In genomic region chr7:4844917-4845309, GRCm38 (mm10) we compare ENCODE assay signal across 8 mouse cellular contexts. TPM values are rescaled to one million over a fixed set of nuclear protein-coding genes. Genes with fewer than 3 reads are reported as not detected.
DNase-seq lines count a peak whose midpoint lies in the region; ATAC-seq lines count a peak whose summit lies in the region.

No protein-coding gene starts in this region.

- H3K27ac ChIP-seq in forebrain, embryonic 10.5 days = peak overlapping the region; percentile 63; the same call in 1 of the 2 replicates
- H3K27ac ChIP-seq in hindbrain, embryonic 16.5 days (ENCODE audit: low read depth, low read length) = peak overlapping the region; percentile 86
- no peak overlapping the region for H3K27ac ChIP-seq in lung, embryonic 15.5 days

- H3K36me3 ChIP-seq in forebrain, embryonic 10.5 days (replicated peaks) = no peaks in the 10 kb centered on the region
- H3K36me3 ChIP-seq in hindbrain, embryonic 16.5 days (ENCODE audit: control insufficient read depth, insufficient read depth, low read length) = no peaks in the 10 kb centered on the region
- no peaks in the 10 kb centered on the region for H3K36me3 ChIP-seq in lung, embryonic 15.5 days

- H3K4me1 ChIP-seq in forebrain, embryonic 10.5 days = peaks cover 35% of the 10 kb centered on the region
- peaks cover 14% of the 10 kb centered on the region for H3K4me1 ChIP-seq in hindbrain, embryonic 16.5 days (ENCODE audit: control insufficient read depth, insufficient read depth, low read depth, low read length)
- H3K4me1 ChIP-seq in lung, embryonic 15.5 days = peaks cover 18% of the 10 kb centered on the region

- peaks cover 5% of the 10 kb centered on the region; the same call in 1 of the 2 replicates for H3K9me3 ChIP-seq in forebrain, embryonic 10.5 days
- H3K9me3 ChIP-seq in hindbrain, embryonic 16.5 days (ENCODE audit: control insufficient read depth, low read length) = no peaks in the 10 kb centered on the region
- no peaks in the 10 kb centered on the region for H3K9me3 ChIP-seq in lung, embryonic 15.5 days

- peaks cover 66% of the 10 kb centered on the region for H3K27me3 ChIP-seq in forebrain, embryonic 10.5 days (ENCODE audit: poor library complexity, severe bottlenecking)
- no peaks in the 10 kb centered on the region for H3K27me3 ChIP-seq in hindbrain, embryonic 16.5 days (replicated peaks; ENCODE audit: control insufficient read depth, insufficient read depth, low read length)
- peaks cover 44% of the 10 kb centered on the region for H3K27me3 ChIP-seq in lung, embryonic 15.5 days

- peak; percentile 86 for ATAC-seq in hindbrain, embryonic 16.5 days
- ATAC-seq in lung, embryonic 15.5 days (ENCODE audit: borderline replicate concordance, extremely low read depth, low FRiP score, low TSS enrichment) = peak; percentile 73; the same call in 1 of the 2 replicates

- peak overlapping the region; percentile 72 for H3K4me2 ChIP-seq in hindbrain, embryonic 16.5 days (ENCODE audit: low read length)
- peak overlapping the region; percentile 80 for H3K4me2 ChIP-seq in lung, embryonic 15.5 days

- peak overlapping the region; percentile 65 for H3K4me3 ChIP-seq in forebrain, embryonic 10.5 days
- peak overlapping the region; percentile 64 for H3K4me3 ChIP-seq in hindbrain, embryonic 16.5 days (ENCODE audit: low read length)
- H3K4me3 ChIP-seq in lung, embryonic 15.5 days = peak overlapping the region; percentile 39

- H3K9ac ChIP-seq in hindbrain, embryonic 16.5 days (ENCODE audit: low read depth, low read length) = peak overlapping the region; percentile 68
- no peak overlapping the region for H3K9ac ChIP-seq in lung, embryonic 15.5 days

- 0% methylated on average over 13 of the region's 13 CpGs for WGBS in forebrain, embryonic 10.5 days
- 1% methylated on average over 13 of the region's 13 CpGs for WGBS in hindbrain, embryonic 16.5 days
- WGBS in lung, embryonic 15.5 days = under 1% methylated on average over 13 of the region's 13 CpGs

- peak; percentile 49 for DNase-seq in ovary, postnatal 14 days (ENCODE audit: low spot score)
- no peak for DNase-seq in ovary, adult 18-20 months (ENCODE audit: low spot score)
- peak; percentile 86 for DNase-seq in forebrain, embryonic 10.5 days (ENCODE audit: extremely low spot score, low spot score)
- peak; percentile 68 to 73 for DNase-seq in layer of hippocampus, postnatal 25 days (ENCODE audit: extremely low spot score in 1 of 2, low spot score in 1 of 2)
- peak; percentile 95 for DNase-seq in right cerebral cortex, adult 18-20 months
- DNase-seq in spleen, adult 18-20 months = no peak

RNA-seq across cellular contexts. Expression of gene Shisa7, which starts 0.4 kb away (rescaled TPM):
- polyA plus RNA-seq in forebrain, embryonic 10.5 days (2016; fragmentation: Nextera tagmentation; extraction: Ambion mirVana) = 0.47 and 0.79 TPM in 2 replicates
- 9.9 and 10.0 TPM in 2 replicates for polyA plus RNA-seq in hindbrain, embryonic 16.5 days (2015; fragmentation: Nextera tagmentation; extraction: Ambion mirVana)
- 100 to 1,000 TPM; 132 to 182 TPM for total RNA-seq in layer of hippocampus, postnatal 25 days (2021)
- 0.94 and 1.3 TPM in 2 replicates for polyA plus RNA-seq in lung, embryonic 15.5 days (2015; fragmentation: Nextera tagmentation; extraction: Ambion mirVana)

RNA-seq across cellular contexts. Expression of gene Isoc2b, which starts 25.1 kb away (rescaled TPM):
- polyA plus RNA-seq in forebrain, embryonic 10.5 days (2016; fragmentation: Nextera tagmentation; extraction: Ambion mirVana) = 2.6 and 2.9 TPM in 2 replicates
- 4.2 and 4.6 TPM in 2 replicates for polyA plus RNA-seq in hindbrain, embryonic 16.5 days (2015; fragmentation: Nextera tagmentation; extraction: Ambion mirVana)
- 1 to 10 TPM; 5.6 to 6.0 TPM for total RNA-seq in layer of hippocampus, postnatal 25 days (2021)
- polyA plus RNA-seq in lung, embryonic 15.5 days (2015; fragmentation: Nextera tagmentation; extraction: Ambion mirVana) = 10.6 and 12.3 TPM in 2 replicates

RNA-seq across cellular contexts. Expression of gene Isoc2a, which starts 32.0 kb away (rescaled TPM):
- polyA plus RNA-seq in forebrain, embryonic 10.5 days (2016; fragmentation: Nextera tagmentation; extraction: Ambion mirVana) = 0.73 and 1.0 TPM in 2 replicates
- polyA plus RNA-seq in hindbrain, embryonic 16.5 days (2015; fragmentation: Nextera tagmentation; extraction: Ambion mirVana) = 0.89 and 0.93 TPM in 2 replicates
- total RNA-seq in layer of hippocampus, postnatal 25 days (2021) = 10 to 100 TPM; 11.2 to 12.4 TPM
- 0.63 and 0.81 TPM in 2 replicates for polyA plus RNA-seq in lung, embryonic 15.5 days (2015; fragmentation: Nextera tagmentation; extraction: Ambion mirVana)

RNA-seq across cellular contexts. Expression of gene Ube2s, which starts 32.5 kb away (rescaled TPM):
- polyA plus RNA-seq in forebrain, embryonic 10.5 days (2016; fragmentation: Nextera tagmentation; extraction: Ambion mirVana) = 399 and 408 TPM in 2 replicates
- 250 and 253 TPM in 2 replicates for polyA plus RNA-seq in hindbrain, embryonic 16.5 days (2015; fragmentation: Nextera tagmentation; extraction: Ambion mirVana)
- 100 to 1,000 TPM in 1 of 2 experiments, 10 to 100 TPM in 1; 97.7 to 112 TPM for total RNA-seq in layer of hippocampus, postnatal 25 days (2021)
- polyA plus RNA-seq in lung, embryonic 15.5 days (2015; fragmentation: Nextera tagmentation; extraction: Ambion mirVana) = 409 and 411 TPM in 2 replicates

RNA-seq across cellular contexts. Expression of gene Rpl28, which starts 52.2 kb away (rescaled TPM):
- 374 and 397 TPM in 2 replicates for polyA plus RNA-seq in forebrain, embryonic 10.5 days (2016; fragmentation: Nextera tagmentation; extraction: Ambion mirVana)
- 206 and 212 TPM in 2 replicates for polyA plus RNA-seq in hindbrain, embryonic 16.5 days (2015; fragmentation: Nextera tagmentation; extraction: Ambion mirVana)
- total RNA-seq in layer of hippocampus, postnatal 25 days (2021) = 100 to 1,000 TPM; 484 to 506 TPM
- 314 and 334 TPM in 2 replicates for polyA plus RNA-seq in lung, embryonic 15.5 days (2015; fragmentation: Nextera tagmentation; extraction: Ambion mirVana)

Comparison
In these comparisons a context has a peak if more than half of its experiments do, and no peak if none do; other contexts are left out.
1. DNase-seq: peak in ovary, postnatal 14 days (single experiment), forebrain, embryonic 10.5 days (single experiment), layer of hippocampus, postnatal 25 days (2 of 2) and right cerebral cortex, adult 18-20 months (single experiment); none in ovary, adult 18-20 months (single experiment) and spleen, adult 18-20 months (0 of 2).
2. Peak in every context shown above with its lines, with median percentiles within 50 percentile points of each other: H3K4me3 ChIP-seq.